Mouse (Mus musculus) G1E (cell line): Measurements from ENCODE around the gene Rgl3.

ENCODE experiments used
- CTCF ChIP-seq: IDR thresholded peaks from 2 replicates; pipeline ENCODE4 v1.5.1; 2012; ENCODE audit warnings: low read depth, low read length, inconsistent platforms, mixed read lengths
- GATA1 ChIP-seq: IDR thresholded peaks from 2 replicates; pipeline ENCODE4 v1.6.1; 2012; ENCODE audit warnings: borderline replicate concordance, low read length, inconsistent platforms, mixed read lengths
- GATA2 ChIP-seq: IDR thresholded peaks from 2 replicates; pipeline ENCODE4 v1.6.1; 2012; ENCODE audit warnings: low read depth, low read length, inconsistent platforms, borderline replicate concordance
- POLR2AphosphoS5 ChIP-seq: IDR thresholded peaks from 2 replicates; pipeline ENCODE4 v1.6.1; 2012; ENCODE audit warnings: low read depth, low read length, inconsistent platforms; ENCODE audit not compliant: insufficient replicate concordance
- TAL1 ChIP-seq: conservative IDR thresholded peaks from 2 replicates; pipeline ENCODE4 v1.6.1; 2012; ENCODE audit warnings: low read depth, low read length, inconsistent platforms, mixed read lengths

GRCm38 (mm10) chr9:21955225-21955569, 34.0 kb downstream of the Rgl3 start:
- TF ChIP-seq TAL1: no peak
- no peak for TF ChIP-seq CTCF
- TF ChIP-seq GATA1: no peak
- no peak for TF ChIP-seq GATA2
- no peak for TF ChIP-seq POLR2AphosphoS5
